Mouse (Mus musculus): ENCODE results near the gene BC117090.
"Not testable (repeated sequence)": the region's sequence is repeated elsewhere in the genome, so short reads cannot be mapped to it uniquely, and the experiment has no call there.

BC117090 gene

DNA sequence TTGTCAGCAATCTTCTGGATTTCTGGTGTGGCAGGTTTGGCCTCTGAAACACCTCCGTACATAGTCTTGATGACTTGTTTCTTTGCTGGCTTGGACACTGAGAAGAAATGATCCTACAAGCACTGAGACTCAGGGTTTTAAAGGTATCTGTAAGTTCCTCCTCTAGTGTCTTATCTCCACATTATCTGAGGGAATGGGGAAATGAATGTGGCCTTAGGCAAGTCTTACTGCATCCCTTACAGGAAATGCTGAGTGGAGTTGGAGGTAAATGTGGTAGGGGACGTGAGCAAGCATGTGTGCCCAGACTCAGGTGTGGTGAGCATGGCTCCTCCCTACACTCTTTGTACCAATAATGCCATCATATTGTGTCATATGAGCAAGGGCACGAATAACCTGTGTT lies at the start of gene BC117090:
Gene BC117090 (minus strand): TSS at position 101 of the 400 bp plus-strand sequence.
- DNase-seq (ENCODE audit: low read depth, low spot score), result peak; percentile 0

GRCm38 (mm10) chr16:36367648-36368047 lies 33.5 kb upstream of the BC117090 start, which contains the start of gene BC100530:
BC100530 (minus strand) TSS chr16:36367748.
- not testable (repeated sequence) for DNase-seq (ENCODE audit: low read depth, low spot score)

GRCm38 (mm10) chr16:36337171-36337570 lies 3.0 kb upstream of the BC117090 start:
- DNase-seq (ENCODE audit: low read depth, low spot score), result no peak

DNA sequence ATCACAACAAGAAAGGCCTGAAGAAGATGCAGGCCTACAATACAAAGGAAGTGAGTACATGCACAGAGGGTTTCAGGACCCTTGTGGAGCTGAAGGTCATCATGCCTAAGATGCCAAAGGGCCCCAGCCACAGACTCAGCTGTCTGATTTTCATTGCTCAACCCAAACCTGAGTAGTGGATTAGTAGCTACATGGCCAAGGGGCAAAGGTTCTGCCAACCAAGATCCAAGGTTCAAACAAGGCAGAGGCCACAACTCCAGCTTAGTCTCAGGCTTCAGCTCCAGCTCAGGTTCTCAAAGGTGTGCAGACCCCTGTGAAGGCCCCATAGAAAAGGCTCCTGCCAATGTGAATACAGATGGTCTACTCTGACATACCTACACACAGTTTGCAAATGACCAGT lies 14.8 kb downstream of the BC117090 start:
- no peak for DNase-seq (ENCODE audit: low read depth, low spot score)

DNA sequence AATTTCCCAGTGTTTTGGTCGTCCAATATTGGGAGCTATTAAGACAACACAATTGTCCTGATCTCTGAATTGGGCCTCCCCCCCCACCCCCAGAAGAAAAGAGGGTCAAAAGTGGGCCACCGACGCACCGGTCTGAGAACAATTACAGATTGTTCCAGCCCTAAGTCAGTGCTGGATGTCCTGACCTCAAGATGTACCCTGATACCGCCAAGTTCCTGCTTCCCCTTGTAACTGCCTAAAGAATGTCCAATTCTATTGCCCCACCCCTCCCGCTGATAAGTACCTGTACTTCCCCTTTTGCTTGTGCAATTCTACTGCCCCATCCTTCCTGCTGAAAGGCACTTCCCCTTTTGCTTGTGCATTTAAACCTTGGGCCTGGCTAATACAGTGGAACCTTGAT lies 18.0 kb downstream of the BC117090 start:
- not testable (repeated sequence) for DNase-seq (ENCODE audit: low read depth, low spot score)

DNA sequence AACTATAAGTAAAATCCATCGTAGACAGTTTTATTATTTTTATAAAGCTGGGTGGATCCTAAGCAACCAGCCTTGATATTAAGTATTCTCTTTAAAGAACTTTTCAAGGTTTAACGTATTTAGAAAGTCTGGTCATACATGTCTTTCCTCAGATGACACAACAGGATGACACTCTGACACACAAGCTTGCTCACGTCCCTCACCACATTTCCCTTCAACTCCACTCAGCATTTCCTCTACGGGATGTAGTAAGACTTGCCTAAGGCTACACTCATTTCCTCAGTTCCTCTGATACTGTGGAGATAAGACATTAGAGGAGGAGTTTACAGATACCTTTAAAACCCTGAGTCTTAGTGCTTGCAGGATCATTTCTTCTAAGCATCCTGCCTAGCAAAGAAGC lies 26.5 kb downstream of the BC117090 start:
- no peak for DNase-seq (ENCODE audit: low read depth, low spot score)

DNA sequence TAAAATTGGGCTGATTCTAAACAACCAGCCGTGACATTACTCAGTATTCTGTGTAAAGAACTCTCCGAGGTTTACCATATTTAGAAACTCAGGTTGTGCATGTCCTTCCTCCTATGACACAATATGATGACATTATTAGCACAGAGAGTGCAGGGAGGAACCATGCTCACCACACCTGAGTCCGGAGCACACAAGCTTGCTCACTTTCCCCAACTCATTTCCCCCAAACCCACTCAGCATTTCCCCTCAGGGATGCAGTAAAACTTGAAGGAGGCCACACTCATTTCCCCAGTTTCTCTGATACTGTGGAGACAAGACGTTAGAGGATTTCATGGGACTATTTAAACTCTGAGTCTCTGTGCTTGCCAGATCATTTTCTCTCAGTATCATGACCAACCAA lies 45.0 kb downstream of the BC117090 start:
- DNase-seq (ENCODE audit: low read depth, low spot score), result no peak

- DNase-seq (ENCODE audit: low read depth, low spot score), result not testable (repeated sequence)
Measured at GRCm38 (mm10) chr16:36276796-36277195, 57.3 kb downstream of the BC117090 start, which contains the start of gene Stfa1. Stfa1 (plus strand) TSS chr16:36276951.

Data from A20 (cell line).